Mouse (Mus musculus) kidney, adult 9 months (tissue): ENCODE measurements around the gene Myh6.
"Not testable (repeated sequence)": the region's sequence is repeated elsewhere in the genome, so short reads cannot be mapped to it uniquely, and the experiment has no call there.

Experiments
- DNase-seq: peaks from one replicate; pipeline ENCODE4 v3.0.0; 2022

The Myh6 gene

GRCm38 (mm10) chr14:54994136-54994868, 27.6 kb upstream of the Myh6 start, which contains the start of gene Myh7:
Gene Myh7 (minus strand): TSS chr14:54994626.
- DNase-seq, result no peak

- DNase-seq, result no peak
These were observed 26.9 kb upstream of the Myh6 start for GRCm38 (mm10) chr14:54993636-54994035.

GRCm38 (mm10) chr14:54992196-54992595, 25.5 kb upstream of the Myh6 start:
- no peak for DNase-seq

- no peak for DNase-seq
These were observed 23.2 kb upstream of the Myh6 start for GRCm38 (mm10) chr14:54989886-54990441.

GRCm38 (mm10) chr14:54988882-54989281, 22.2 kb upstream of the Myh6 start:
- no peak for DNase-seq

- DNase-seq, result not testable (repeated sequence)
These were observed 21.7 kb upstream of the Myh6 start for GRCm38 (mm10) chr14:54988350-54988874.

GRCm38 (mm10) chr14:54981934-54982333, 15.2 kb upstream of the Myh6 start:
- DNase-seq, result no peak

- no peak for DNase-seq
These were observed 11.9 kb upstream of the Myh6 start for GRCm38 (mm10) chr14:54978664-54979063.

GRCm38 (mm10) chr14:54976633-54977032, 9.9 kb upstream of the Myh6 start, which contains the start of gene Gm17428:
Gene Gm17428 (plus strand): TSS chr14:54976933.
- no peak for DNase-seq

GRCm38 (mm10) chr14:54974068-54974791, 7.5 kb upstream of the Myh6 start:
- no peak for DNase-seq

- not testable (repeated sequence) for DNase-seq
These were observed 6.1 kb upstream of the Myh6 start for GRCm38 (mm10) chr14:54972786-54973185.

- DNase-seq, result no peak
These were observed 1.6 kb upstream of the Myh6 start for GRCm38 (mm10) chr14:54968344-54968743.

- no peak for DNase-seq
These were observed 1.1 kb upstream of the Myh6 start for GRCm38 (mm10) chr14:54967874-54968273.

- DNase-seq, result no peak
These were observed 1.1 kb downstream of the Myh6 start for GRCm38 (mm10) chr14:54965631-54966030.

- no peak for DNase-seq
These were observed 1.7 kb downstream of the Myh6 start for GRCm38 (mm10) chr14:54965044-54965443.

GRCm38 (mm10) chr14:54963727-54964126, 3.0 kb downstream of the Myh6 start:
- DNase-seq, result no peak

GRCm38 (mm10) chr14:54962714-54963113, 4.0 kb downstream of the Myh6 start:
- no peak for DNase-seq

GRCm38 (mm10) chr14:54961487-54961886, 5.2 kb downstream of the Myh6 start:
- DNase-seq, result no peak

- DNase-seq, result no peak
These were observed 6.0 kb downstream of the Myh6 start for GRCm38 (mm10) chr14:54960769-54961168.

- not testable (repeated sequence) for DNase-seq
These were observed 6.7 kb downstream of the Myh6 start for GRCm38 (mm10) chr14:54959853-54960613.

- DNase-seq, result no peak
These were observed 7.5 kb downstream of the Myh6 start for GRCm38 (mm10) chr14:54959197-54959596.

- DNase-seq, result no peak
These were observed 8.2 kb downstream of the Myh6 start for GRCm38 (mm10) chr14:54958503-54958902.

GRCm38 (mm10) chr14:54956533-54956932, 10.2 kb downstream of the Myh6 start:
- DNase-seq, result no peak
